Mouse (Mus musculus) MEL (cell line): ENCODE results near the gene Slc12a8. TPM values are rescaled to one million over a fixed set of nuclear protein-coding genes. Genes with fewer than 3 reads are reported as not detected.

Source experiments
- DNase-seq: peaks from one replicate; pipeline ENCODE4 v3.0.0; 2011; ENCODE audit warnings: low read depth, low spot score
- H3K27ac ChIP-seq: 2 replicates; pipeline ENCODE4 v1.5.1; 2012; ENCODE audit warnings: low read depth, mild to moderate bottlenecking, control low read depth, low read length, moderate library complexity; ENCODE audit not compliant: control insufficient read depth
- H3K27me3 ChIP-seq, 2 experiments: fragments of 150-350 bp in 1 of 2; sonication (generic) in 1 of 2; 2 replicates each; pipeline ENCODE4 v1.6.1; 2012; ENCODE audit warnings: low read length in 2 of 2, mild to moderate bottlenecking in 2 of 2, improper control_type of control experiment in 1 of 2, moderate library complexity in 1 of 2; ENCODE audit not compliant: insufficient read depth in 2 of 2, control insufficient read depth in 1 of 2
- H3K36me3 ChIP-seq, 2 experiments: 2 replicates each; pipeline ENCODE4 v1.6.1; 2012 to 2014; ENCODE audit warnings: low read length in 2 of 2, improper control_type of control experiment in 1 of 2, inconsistent platforms in 1 of 2, mild to moderate bottlenecking in 1 of 2; ENCODE audit not compliant: insufficient read depth in 2 of 2, control insufficient read depth in 1 of 2
- H3K4me1 ChIP-seq, 2 experiments: fragments of 150-350 bp in 1 of 2; sonication (generic) in 1 of 2; 2 replicates each; pipeline ENCODE4 v1.6.1; 2012; ENCODE audit warnings: low read length in 2 of 2, improper control_type of control experiment in 1 of 2, mild to moderate bottlenecking in 1 of 2; ENCODE audit not compliant: insufficient read depth in 2 of 2, control insufficient read depth in 1 of 2
- H3K4me3 ChIP-seq, 2 experiments: fragments of 150-350 bp in 1 of 2; sonication (generic) in 1 of 2; 2 replicates each; pipeline ENCODE4 v1.5.1; 2012; ENCODE audit warnings: low read depth in 2 of 2, low read length in 2 of 2, mild to moderate bottlenecking in 2 of 2, moderate library complexity in 2 of 2, control low read depth in 1 of 2, improper control_type of control experiment in 1 of 2; ENCODE audit not compliant: control insufficient read depth in 1 of 2, insufficient read depth in 1 of 2
- H3K79me2 ChIP-seq: 2 replicates; pipeline ENCODE4 v1.6.1; 2012; ENCODE audit warnings: mild to moderate bottlenecking, low read length, moderate library complexity; ENCODE audit not compliant: control insufficient read depth, poor library complexity, insufficient read depth
- H3K9ac ChIP-seq: 2 replicates; pipeline ENCODE4 v1.6.1; 2012; ENCODE audit warnings: low read depth, mild to moderate bottlenecking, control low read depth, low read length, moderate library complexity; ENCODE audit not compliant: control insufficient read depth, poor library complexity, severe bottlenecking
- H3K9me3 ChIP-seq: fragments of 150-350 bp; sonication (generic); replicated peaks from 2 replicates; pipeline ENCODE4 v1.6.1; 2012; ENCODE audit warnings: mild to moderate bottlenecking, low read length, improper control_type of control experiment, moderate library complexity; ENCODE audit not compliant: insufficient read depth
- CHD1 ChIP-seq: IDR thresholded peaks from 2 replicates; pipeline ENCODE4 v1.6.1; 2012; ENCODE audit warnings: low read depth, mild to moderate bottlenecking, inconsistent platforms, low read length, improper control_type of control experiment
- E2F4 ChIP-seq: IDR thresholded peaks from 2 replicates; pipeline ENCODE4 v1.6.1; 2011; ENCODE audit warnings: low read depth, low read length, improper control_type of control experiment, borderline replicate concordance
- ELF1 ChIP-seq: IDR thresholded peaks from 2 replicates; pipeline ENCODE4 v1.6.1; 2014; ENCODE audit warnings: low read depth, mild to moderate bottlenecking, inconsistent platforms, low read length, improper control_type of control experiment, moderate library complexity
- ETS1 ChIP-seq: IDR thresholded peaks from 2 replicates; pipeline ENCODE4 v1.6.1; 2012; ENCODE audit warnings: low read depth, mild to moderate bottlenecking, inconsistent platforms, low read length, improper control_type of control experiment, moderate library complexity
- GABPA ChIP-seq: IDR thresholded peaks from 2 replicates; pipeline ENCODE4 v1.6.1; 2012; ENCODE audit warnings: low read depth, mild to moderate bottlenecking, inconsistent platforms, low read length, improper control_type of control experiment, moderate library complexity
- HCFC1 ChIP-seq: IDR thresholded peaks from 2 replicates; pipeline ENCODE4 v1.6.1; 2012; ENCODE audit warnings: low read depth, mild to moderate bottlenecking, inconsistent platforms, low read length, improper control_type of control experiment, moderate library complexity
- KAT2A ChIP-seq: conservative IDR thresholded peaks from 2 replicates; pipeline ENCODE4 v1.6.1; 2012; ENCODE audit warnings: low read depth, low read length, improper control_type of control experiment, inconsistent platforms
- MAFK ChIP-seq: IDR thresholded peaks from 2 replicates; pipeline ENCODE4 v1.6.1; 2011; ENCODE audit warnings: low read depth, mild to moderate bottlenecking, low read length, improper control_type of control experiment, borderline replicate concordance
- MAX ChIP-seq: IDR thresholded peaks from 2 replicates; pipeline ENCODE4 v1.6.1; 2011; ENCODE audit warnings: low read length, improper control_type of control experiment
- MAZ ChIP-seq: IDR thresholded peaks from 2 replicates; pipeline ENCODE4 v1.6.1; 2012; ENCODE audit warnings: low read depth, mild to moderate bottlenecking, inconsistent platforms, low read length, improper control_type of control experiment
- MEF2A ChIP-seq: IDR thresholded peaks from 2 replicates; pipeline ENCODE4 v1.6.1; 2014; ENCODE audit warnings: low read depth, mild to moderate bottlenecking, inconsistent platforms, low read length, improper control_type of control experiment; ENCODE audit not compliant: poor library complexity, insufficient replicate concordance, severe bottlenecking; ENCODE audit errors: extremely low read depth
- MXI1 ChIP-seq: IDR thresholded peaks from 2 replicates; pipeline ENCODE4 v1.6.1; 2011; ENCODE audit warnings: mild to moderate bottlenecking, low read depth, low read length, improper control_type of control experiment
- MYB ChIP-seq: IDR thresholded peaks from 2 replicates; pipeline ENCODE4 v1.6.1; 2011; ENCODE audit warnings: mild to moderate bottlenecking, low read depth, low read length, improper control_type of control experiment
- POLR2AphosphoS2 ChIP-seq: IDR thresholded peaks from 2 replicates; pipeline ENCODE4 v1.6.1; 2011; ENCODE audit warnings: low read length, improper control_type of control experiment
- POLR2AphosphoS5 ChIP-seq: IDR thresholded peaks from 2 replicates; pipeline ENCODE4 v1.6.1; 2012; ENCODE audit warnings: low read depth, borderline replicate concordance, mild to moderate bottlenecking, inconsistent platforms, low read length, moderate library complexity, mixed read lengths
- RAD21 ChIP-seq: IDR thresholded peaks from 2 replicates; pipeline ENCODE4 v1.6.1; 2011; ENCODE audit warnings: mild to moderate bottlenecking, low read depth, low read length, improper control_type of control experiment
- RCOR1 ChIP-seq: IDR thresholded peaks from 2 replicates; pipeline ENCODE4 v1.6.1; 2012; ENCODE audit warnings: low read depth, mild to moderate bottlenecking, inconsistent platforms, low read length, improper control_type of control experiment
- SIN3A ChIP-seq: IDR thresholded peaks from 2 replicates; pipeline ENCODE4 v1.6.1; 2012; ENCODE audit warnings: low read length, improper control_type of control experiment, inconsistent platforms
- SMC3 ChIP-seq: IDR thresholded peaks from 2 replicates; pipeline ENCODE4 v1.6.1; 2011; ENCODE audit warnings: low read depth, low read length, improper control_type of control experiment
- TAL1 ChIP-seq: IDR thresholded peaks from 2 replicates; pipeline ENCODE4 v1.6.1; 2012; ENCODE audit warnings: mild to moderate bottlenecking, inconsistent platforms, low read length, moderate library complexity, mixed read lengths
- TBP ChIP-seq: IDR thresholded peaks from 2 replicates; pipeline ENCODE4 v1.8.0; 2011; ENCODE audit warnings: low read depth, low read length, improper control_type of control experiment
- TCF12 ChIP-seq: IDR thresholded peaks from 2 replicates; pipeline ENCODE4 v1.6.1; 2014; ENCODE audit warnings: low read depth, mild to moderate bottlenecking, inconsistent platforms, low read length, improper control_type of control experiment, moderate library complexity
- USF1 ChIP-seq: IDR thresholded peaks from 2 replicates; pipeline ENCODE4 v1.6.1; 2014; ENCODE audit warnings: low read depth, mild to moderate bottlenecking, inconsistent platforms, low read length, improper control_type of control experiment, moderate library complexity
- USF2 ChIP-seq, 2 experiments: IDR thresholded peaks; 2 replicates each; pipeline ENCODE4 v1.6.1; 2011 to 2012; ENCODE audit warnings: improper control_type of control experiment in 2 of 2, low read length in 2 of 2, borderline replicate concordance in 1 of 2, inconsistent platforms in 1 of 2, low read depth in 1 of 2, mild to moderate bottlenecking in 1 of 2; ENCODE audit not compliant: insufficient read depth in 1 of 2
- ZC3H11A ChIP-seq: IDR thresholded peaks from 2 replicates; pipeline ENCODE4 v1.6.1; 2012; ENCODE audit warnings: low read depth, mild to moderate bottlenecking, inconsistent platforms, low read length, improper control_type of control experiment
- ZKSCAN1 ChIP-seq: IDR thresholded peaks from 2 replicates; pipeline ENCODE4 v1.6.1; 2012; ENCODE audit warnings: low read depth, mild to moderate bottlenecking, inconsistent platforms, low read length, improper control_type of control experiment, moderate library complexity
- ZMIZ1 ChIP-seq: IDR thresholded peaks from 2 replicates; pipeline ENCODE4 v1.6.1; 2012; ENCODE audit warnings: low read depth, mild to moderate bottlenecking, inconsistent platforms, low read length, improper control_type of control experiment, moderate library complexity
- polyA plus RNA-seq, 2 experiments: library from polyadenylated mRNA; stranded (reverse) in 1 of 2; unstranded in 1 of 2; fragments of >175 nt in 1 of 2; fragments of >200 nt in 1 of 2; gene quantifications; 2 replicates each; pipeline versions ENCODE4 v1.2.1 to v1.2.4; 2012; ENCODE audit warnings: low replicate concordance in 2 of 2, low read depth in 1 of 2; ENCODE audit not compliant: insufficient read length in 2 of 2, insufficient read depth in 1 of 2, missing spikeins in 1 of 2
- total RNA-seq: library from RNA; depleted of rRNA; stranded (reverse); fragments of 300-350 nt; gene quantifications from 2 replicates; pipeline ENCODE4 v1.2.3, GENCODE M21; 2012

Gene Slc12a8
- total and polyA plus RNA-seq, 3 experiments = 0.29 TPM; not detected in 2

- no peak for TF ChIP-seq SMC3
- TF ChIP-seq KAT2A = no peak
- TF ChIP-seq RCOR1 = no peak
- no peak for TF ChIP-seq MXI1
- no peak for TF ChIP-seq CHD1
- TF ChIP-seq ELF1 = no peak
- TF ChIP-seq MAX = no peak
- no peak for TF ChIP-seq ETS1
- TF ChIP-seq MYB = no peak
- TF ChIP-seq ZKSCAN1 = no peak
- TF ChIP-seq HCFC1 = no peak
- TF ChIP-seq E2F4 = no peak
- no peak for TF ChIP-seq SIN3A
- no peak for TF ChIP-seq TBP
- no peaks in the 10 kb centered on the region for H3K9me3 ChIP-seq
- no peak overlapping the region for H3K4me3 ChIP-seq
- no peaks in the 10 kb centered on the region for H3K79me2 ChIP-seq
- peak; percentile 30 for DNase-seq
- H3K4me1 ChIP-seq = no peaks in the 10 kb centered on the region
- peaks cover 11 to 12% of the 10 kb centered on the region in 2 experiments for H3K27me3 ChIP-seq
- H3K9ac ChIP-seq = no peak overlapping the region
- no peaks in the 10 kb centered on the region for H3K36me3 ChIP-seq
- H3K27ac ChIP-seq = no peak overlapping the region
Observed at GRCm38 (mm10) chr16:33594037-33594771, 77.1 kb downstream of the Slc12a8 start.

- Histone ChIP-seq H3K27ac (no peak overlapping the region), H3K9ac (no peak overlapping the region), H3K27me3 (peaks cover 11 to 12% of the 10 kb centered on the region in 2 experiments), H3K36me3 (no peaks in the 10 kb centered on the region), H3K9me3 (no peaks in the 10 kb centered on the region), H3K4me1 (no peaks in the 10 kb centered on the region), H3K4me3 (no peak overlapping the region), H3K79me2 (no peaks in the 10 kb centered on the region)
- no peak for DNase-seq
- no peak for TF ChIP-seq ETS1
- TF ChIP-seq USF2 (IDR thresholded peaks at IDR 0.05; ENCODE audit: borderline replicate concordance in 1 of 2, insufficient read depth in 1 of 2, low read depth in 1 of 2, low read length in 2 of 2) = no peak
- TF ChIP-seq TAL1 = no peak
- TF ChIP-seq POLR2AphosphoS2 = no peak
- TF ChIP-seq SMC3 = no peak
- no peak for TF ChIP-seq GABPA
- no peak for TF ChIP-seq TBP
- no peak for TF ChIP-seq SIN3A
- no peak for TF ChIP-seq ZMIZ1
- TF ChIP-seq MAFK = no peak
- TF ChIP-seq ZC3H11A = no peak
- TF ChIP-seq MAZ = no peak
- no peak for TF ChIP-seq MYB
- TF ChIP-seq TCF12 = no peak
- no peak for TF ChIP-seq MEF2A
- TF ChIP-seq USF1 = no peak
- no peak for TF ChIP-seq HCFC1
- no peak for TF ChIP-seq ELF1
- TF ChIP-seq RAD21 = no peak
- TF ChIP-seq POLR2AphosphoS5 = no peak
Observed at GRCm38 (mm10) chr16:33595235-33595769, 78.2 kb downstream of the Slc12a8 start.
